ENCODE assay signal across 9 mouse cellular contexts in genomic region chr13:56563075-56563474, GRCm38 (mm10). TPM values are rescaled to one million over a fixed set of nuclear protein-coding genes. Genes with fewer than 3 reads are reported as not detected.
A peak's percentile ranks its signal among the peaks of the same experiment; 100 is the strongest.
DNase-seq lines count a peak whose midpoint lies in the region; ATAC-seq and TF ChIP-seq lines count a peak whose summit lies in the region.
"Had no signal": no experiment of that assay in that cellular context is flagged by ENCODE, and none has a peak within 500 bp of the region (broad histone marks: within the 10 kb centered on the region; RNA-seq: fewer than 3 reads in every experiment).

No protein-coding gene starts in this region.

- no peaks in the 10 kb centered on the region for H3K36me3 ChIP-seq in intestine, postnatal 0 days (ENCODE audit: control insufficient read depth, insufficient read depth)
- H3K36me3 ChIP-seq in intestine, embryonic 16.5 days (ENCODE audit: control insufficient read depth, insufficient read depth, low read length), result no peaks in the 10 kb centered on the region
- H3K36me3 ChIP-seq in liver, postnatal 0 days (replicated peaks; ENCODE audit: insufficient read depth, low read length), result no peaks in the 10 kb centered on the region
- H3K36me3 ChIP-seq: embryonic facial prominence, embryonic 12.5 days; neural tube, embryonic 12.5 days had no signal

- H3K4me2 ChIP-seq in intestine, postnatal 0 days (replicated peaks; ENCODE audit: low read depth), result no peak overlapping the region
- no peak overlapping the region for H3K4me2 ChIP-seq in intestine, embryonic 16.5 days (ENCODE audit: low read depth, low read length)
- H3K4me2 ChIP-seq in liver, postnatal 0 days (ENCODE audit: low read depth, low read length), result no peak overlapping the region
- H3K4me2 ChIP-seq: embryonic facial prominence, embryonic 12.5 days; neural tube, embryonic 12.5 days had no signal

- peak; percentile 79 for TF ChIP-seq CTCF in intestine, postnatal 0 days (IDR thresholded peaks at IDR 0.05; ENCODE audit: low read depth)
- TF ChIP-seq CTCF in cortical plate, adult 2 months (IDR thresholded peaks at IDR 0.05; ENCODE audit: extremely low read depth, insufficient read depth, low read length), result peak; percentile 62
- TF ChIP-seq CTCF in liver, postnatal 0 days (IDR thresholded peaks at IDR 0.05; ENCODE audit: low read depth), result peak; percentile 70

- H3K9ac ChIP-seq in intestine, postnatal 0 days (ENCODE audit: low read depth, low read length), result no peak overlapping the region
- H3K9ac ChIP-seq in intestine, embryonic 16.5 days (ENCODE audit: low read depth, low read length), result no peak overlapping the region
- H3K9ac ChIP-seq in liver, postnatal 0 days (replicated peaks), result no peak overlapping the region
- H3K9ac ChIP-seq: embryonic facial prominence, embryonic 12.5 days; neural tube, embryonic 12.5 days had no signal

- 0 out of 2 replicates have a peak, but pooled peaks cover 4% of the 10 kb centered on the region for H3K4me1 ChIP-seq in intestine, postnatal 0 days (replicated peaks; ENCODE audit: control insufficient read depth, insufficient read depth, low read length)
- H3K4me1 ChIP-seq in intestine, embryonic 16.5 days (ENCODE audit: control insufficient read depth, insufficient read depth, low read length), result peaks cover 10% of the 10 kb centered on the region
- no peaks in the 10 kb centered on the region for H3K4me1 ChIP-seq in cortical plate, adult 2 months (ENCODE audit: control insufficient read depth, insufficient read depth, low read length)
- peaks cover 7% of the 10 kb centered on the region; the same call in 1 of the 2 replicates for H3K4me1 ChIP-seq in liver, postnatal 0 days (ENCODE audit: insufficient read depth)

- no peak for ATAC-seq in intestine, postnatal 0 days
- no peak for ATAC-seq in intestine, embryonic 16.5 days
- ATAC-seq in liver, postnatal 0 days, result no peak

- TF ChIP-seq POLR2A in cortical plate, adult 2 months (IDR thresholded peaks at IDR 0.05; ENCODE audit: extremely low read depth, insufficient read depth, low read length), result no peak

- peak; percentile 48 for DNase-seq in urinary bladder, postnatal 14 days (ENCODE audit: low spot score)
- no peak for DNase-seq in urinary bladder, postnatal 4 days (ENCODE audit: low spot score in 2 of 2)
- DNase-seq in liver, postnatal 0 days, result peak; percentile 50
- DNase-seq in thymus, postnatal 4 days, result peak; percentile 70

- H3K9me3 ChIP-seq in intestine, postnatal 0 days (ENCODE audit: control insufficient read depth), result no peaks in the 10 kb centered on the region
- no peaks in the 10 kb centered on the region for H3K9me3 ChIP-seq in intestine, embryonic 16.5 days (ENCODE audit: control insufficient read depth, low read length)
- H3K9me3 ChIP-seq in liver, postnatal 0 days (ENCODE audit: low read length), result no peaks in the 10 kb centered on the region
- H3K9me3 ChIP-seq: embryonic facial prominence, embryonic 12.5 days; neural tube, embryonic 12.5 days had no signal

- WGBS in intestine, postnatal 0 days, result 42% methylated on average over 6 of the region's 6 CpGs
- 41% methylated on average over 6 of the region's 6 CpGs for WGBS in intestine, embryonic 16.5 days
- WGBS in liver, postnatal 0 days (ENCODE audit: insufficient replicate concordance), result 32% methylated on average over 6 of the region's 6 CpGs

- no peak overlapping the region for H3K4me3 ChIP-seq in intestine, postnatal 0 days (ENCODE audit: low read depth, low read length)
- no peak overlapping the region for H3K4me3 ChIP-seq in intestine, embryonic 16.5 days (ENCODE audit: low read length)
- H3K4me3 ChIP-seq in cortical plate, adult 2 months (ENCODE audit: insufficient read depth, low read length), result no peak overlapping the region
- H3K4me3 ChIP-seq in liver, postnatal 0 days (ENCODE audit: low read depth, low read length), result no peak overlapping the region
- H3K4me3 ChIP-seq: embryonic facial prominence, embryonic 12.5 days; neural tube, embryonic 12.5 days had no signal

- no peak overlapping the region for H3K27ac ChIP-seq in intestine, postnatal 0 days (ENCODE audit: low read depth, low read length)
- H3K27ac ChIP-seq in intestine, embryonic 16.5 days (ENCODE audit: low read length), result no peak overlapping the region
- no peak overlapping the region for H3K27ac ChIP-seq in cortical plate, adult 2 months (ENCODE audit: insufficient read depth, low read length)
- H3K27ac ChIP-seq in liver, postnatal 0 days (ENCODE audit: low read depth), result no peak overlapping the region
- H3K27ac ChIP-seq: embryonic facial prominence, embryonic 12.5 days; neural tube, embryonic 12.5 days had no signal

- H3K27me3 ChIP-seq in intestine, postnatal 0 days (replicated peaks; ENCODE audit: control insufficient read depth, insufficient read depth, low read length), result no peaks in the 10 kb centered on the region
- H3K27me3 ChIP-seq in intestine, embryonic 16.5 days (replicated peaks; ENCODE audit: control insufficient read depth, insufficient read depth, low read length), result no peaks in the 10 kb centered on the region
- H3K27me3 ChIP-seq in liver, postnatal 0 days (ENCODE audit: insufficient read depth, low read length), result no peaks in the 10 kb centered on the region
- H3K27me3 ChIP-seq: embryonic facial prominence, embryonic 12.5 days; neural tube, embryonic 12.5 days had no signal

- TF ChIP-seq EP300 in liver, postnatal 0 days (IDR thresholded peaks at IDR 0.05; ENCODE audit: low read depth), result no peak

RNA-seq across cellular contexts. Expression of gene Lect2, which starts 14.8 kb away (rescaled TPM):
- polyA plus RNA-seq in intestine, postnatal 0 days (2015; fragmentation: Nextera tagmentation; extraction: Ambion mirVana), result 48.8 and 59.0 TPM in 2 replicates
- polyA plus RNA-seq in intestine, embryonic 16.5 days (2015; fragmentation: Nextera tagmentation; extraction: Ambion mirVana), result 10.3 and 15.4 TPM in 2 replicates
- polyA plus RNA-seq in cortical plate, adult 2 months (2012; rRNA removed), result not detected in 2 replicates
- 79.5 and 93.6 TPM in 2 replicates for polyA plus RNA-seq in liver, postnatal 0 days (2015; fragmentation: Nextera tagmentation; extraction: Ambion mirVana)
- polyA plus RNA-seq: embryonic facial prominence, embryonic 12.5 days; neural tube, embryonic 12.5 days had no signal

RNA-seq across cellular contexts. Expression of gene Fbxl21, which starts 40.8 kb away (rescaled TPM):
- polyA plus RNA-seq in intestine, postnatal 0 days (2015; fragmentation: Nextera tagmentation; extraction: Ambion mirVana), result 3.7 and 4.0 TPM in 2 replicates
- polyA plus RNA-seq in intestine, embryonic 16.5 days (2015; fragmentation: Nextera tagmentation; extraction: Ambion mirVana), result 1.6 and 2.1 TPM in 2 replicates
- polyA plus RNA-seq in cortical plate, adult 2 months (2012; rRNA removed), result 5.5 and 6.1 TPM in 2 replicates
- 1.2 and 1.5 TPM in 2 replicates for polyA plus RNA-seq in liver, postnatal 0 days (2015; fragmentation: Nextera tagmentation; extraction: Ambion mirVana)

RNA-seq across cellular contexts. Expression of gene Tgfbi, which starts 46.2 kb away (rescaled TPM):
- polyA plus RNA-seq in intestine, postnatal 0 days (2015; fragmentation: Nextera tagmentation; extraction: Ambion mirVana), result 101 and 105 TPM in 2 replicates
- polyA plus RNA-seq in intestine, embryonic 16.5 days (2015; fragmentation: Nextera tagmentation; extraction: Ambion mirVana), result 122 and 124 TPM in 2 replicates
- 3.7 and 3.8 TPM in 2 replicates for polyA plus RNA-seq in cortical plate, adult 2 months (2012; rRNA removed)
- 24.9 and 26.8 TPM in 2 replicates for polyA plus RNA-seq in liver, postnatal 0 days (2015; fragmentation: Nextera tagmentation; extraction: Ambion mirVana)

Comparison
In these comparisons a context has a peak if more than half of its experiments do, and no peak if none do; other contexts are left out.
1. DNase-seq: peak in urinary bladder, postnatal 14 days (single experiment), liver, postnatal 0 days (single experiment) and thymus, postnatal 4 days (single experiment); none in urinary bladder, postnatal 4 days (0 of 2).
2. RNA of gene Lect2, which starts 14.8 kb away (polyA plus RNA-seq): 79.5 to 93.6 TPM in liver, postnatal 0 days, 48.8 to 59.0 TPM in intestine, postnatal 0 days and 10.3 to 15.4 TPM in intestine, embryonic 16.5 days; not detected in cortical plate, adult 2 months; every median in the first group is over 10 times any median in the second.
3. Peak in every context shown above with its lines, with median percentiles within 50 percentile points of each other: CTCF ChIP-seq.